Mouse (Mus musculus) stomach, postnatal 0 days (tissue): ENCODE results near the gene Tcerg1l. TPM values are rescaled to one million over a fixed set of nuclear protein-coding genes. Genes with fewer than 3 reads are reported as not detected.

ENCODE experiments used
- ATAC-seq: fragments of 200-750 bp; cut with Nextera tagmentation; 2 replicates; pipeline ENCODE4 v1.8.0; 2017; ENCODE audit not compliant: low FRiP score, low TSS enrichment
- DNase-seq: peaks from one replicate; pipeline ENCODE4 v3.0.0-alpha.2; 2016; ENCODE audit warnings: low spot score
- H3K27ac ChIP-seq: fragments of 300-500 bp; sonication (generic); replicated peaks from 2 replicates; pipeline ENCODE4 v1.5.1; 2014; ENCODE audit warnings: mild to moderate bottlenecking, control low read depth
- H3K27me3 ChIP-seq: fragments of 300-500 bp; sonication (generic); 2 replicates; pipeline ENCODE4 v1.6.1; 2014; ENCODE audit warnings: low read length; ENCODE audit not compliant: control insufficient read depth, insufficient read depth
- H3K36me3 ChIP-seq: fragments of 300-500 bp; sonication (generic); 2 replicates; pipeline ENCODE4 v1.6.1; 2014; ENCODE audit warnings: low read length, mixed read lengths; ENCODE audit not compliant: control insufficient read depth, insufficient read depth
- H3K4me1 ChIP-seq: fragments of 300-500 bp; sonication (generic); replicated peaks from 2 replicates; pipeline ENCODE4 v1.6.1; 2014; ENCODE audit warnings: antibody characterized with exemption; ENCODE audit not compliant: control insufficient read depth, insufficient read depth
- H3K4me2 ChIP-seq: fragments of 300-500 bp; sonication (generic); replicated peaks from 2 replicates; pipeline ENCODE4 v1.6.1; 2014; ENCODE audit warnings: low read depth, mild to moderate bottlenecking, control low read depth, moderate library complexity
- H3K4me3 ChIP-seq: fragments of 300-500 bp; sonication (generic); 2 replicates; pipeline ENCODE4 v1.5.1; 2014; ENCODE audit warnings: low read depth, low read length, control low read depth
- H3K9ac ChIP-seq: fragments of 300-500 bp; sonication (generic); 2 replicates; pipeline ENCODE4 v1.6.1; 2014; ENCODE audit warnings: mild to moderate bottlenecking, low read length, control low read depth, mixed read lengths
- H3K9me3 ChIP-seq: fragments of 300-500 bp; sonication (generic); 2 replicates; pipeline ENCODE4 v1.6.1; 2016; ENCODE audit warnings: low read length; ENCODE audit not compliant: control insufficient read depth
- CTCF ChIP-seq: IDR thresholded peaks from 2 replicates; pipeline ENCODE4 v1.5.1; 2016; ENCODE audit warnings: antibody characterized with exemption, low read depth, mild to moderate bottlenecking, moderate library complexity
- EP300 ChIP-seq: optimal IDR thresholded peaks from 2 replicates; pipeline ENCODE3; 2016; ENCODE audit warnings: antibody characterized with exemption
- WGBS: fragments of 180-500 bp; shearing (Covaris S2); extraction: QIAGEN DNeasy Blood & Tissue Kit; methylation state at CpG from one replicate; pipeline ENCODE4 v1.1.7; 2014; 5-methylcytosine and 5-hydroxymethylcytosine counted together
- polyA plus RNA-seq: library from polyadenylated mRNA; unstranded; fragments of >200 nt; fragmentation: Nextera tagmentation; extraction: Ambion mirVana; gene quantifications from 2 replicates; pipeline ENCODE4 v1.2.1, GENCODE M21; 2015

Tcerg1l gene
- polyA plus RNA-seq, 1 experiment from 2014 or later, result 0.19 TPM

GRCm38 (mm10) chr7:138214710-138215109 lies 182.8 kb downstream of the Tcerg1l start:
- Histone ChIP-seq H3K4me2 (no peak overlapping the region), H3K9me3 (no peaks in the 10 kb centered on the region), H3K4me1 (no peaks in the 10 kb centered on the region), H3K4me3 (no peak overlapping the region), H3K36me3 (no peaks in the 10 kb centered on the region), H3K27me3 (no peaks in the 10 kb centered on the region), H3K27ac (no peak overlapping the region), H3K9ac (no peak overlapping the region)
- DNase-seq, result no peak
- no peak for ATAC-seq
- TF ChIP-seq CTCF (no peak), EP300 (no peak)
- WGBS, result 56% methylated on average over 9 of the region's 9 CpGs

DNA sequence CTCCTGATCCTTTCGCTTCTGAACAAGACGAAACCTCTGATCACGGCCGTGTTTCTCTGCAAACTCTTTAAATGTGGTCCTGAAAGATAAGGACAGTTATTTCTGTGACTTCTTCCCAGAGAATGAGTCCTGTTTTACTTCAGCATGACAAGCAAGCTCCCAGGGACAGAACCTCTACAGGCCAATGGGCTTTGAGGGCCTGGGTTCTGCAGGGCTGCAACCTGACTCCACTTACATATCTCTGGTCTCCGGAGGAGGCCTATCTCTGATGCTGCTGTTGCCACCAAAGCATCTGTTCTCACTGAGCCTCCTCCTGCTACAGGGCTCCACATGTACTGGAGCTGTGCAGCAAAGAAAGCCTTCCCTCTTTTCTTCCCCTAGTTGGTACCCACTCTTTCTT lies 187.8 kb downstream of the Tcerg1l start:
- no peak for DNase-seq
- no peak overlapping the region for H3K4me2 ChIP-seq
- WGBS, result 49% methylated on average over 5 of the region's 5 CpGs
- H3K4me1 ChIP-seq, result no peaks in the 10 kb centered on the region
- H3K27ac ChIP-seq, result no peak overlapping the region
- no peaks in the 10 kb centered on the region for H3K36me3 ChIP-seq
- no peaks in the 10 kb centered on the region for H3K9me3 ChIP-seq
- H3K4me3 ChIP-seq, result no peak overlapping the region
- no peak for ATAC-seq
- H3K27me3 ChIP-seq, result no peaks in the 10 kb centered on the region
- no peak for TF ChIP-seq EP300
- no peak for TF ChIP-seq CTCF
- H3K9ac ChIP-seq, result no peak overlapping the region

DNA sequence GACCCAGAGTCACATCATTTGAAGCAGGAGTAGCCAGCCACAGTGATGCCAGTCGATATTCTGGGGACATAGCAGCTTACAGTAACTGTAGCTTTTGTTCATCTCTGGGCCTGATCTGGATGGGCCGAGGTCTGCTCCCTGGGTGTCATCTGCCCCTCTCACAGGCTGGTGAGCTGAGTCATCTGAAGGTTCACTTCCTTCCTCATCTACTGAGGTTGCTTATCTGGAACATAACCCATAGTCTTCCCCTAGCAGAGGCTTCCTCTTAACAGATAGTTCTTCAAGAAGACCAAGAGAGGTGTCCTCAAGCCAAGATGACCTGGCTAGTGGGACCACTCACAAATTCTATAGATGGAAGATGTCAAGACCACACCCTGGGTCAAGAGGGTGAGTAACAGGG lies 192.4 kb downstream of the Tcerg1l start:
- no peak overlapping the region for H3K27ac ChIP-seq
- H3K4me2 ChIP-seq, result no peak overlapping the region
- ATAC-seq (no peak), DNase-seq (no peak)
- no peak overlapping the region for H3K9ac ChIP-seq
- no peaks in the 10 kb centered on the region for H3K4me1 ChIP-seq
- TF ChIP-seq CTCF (no peak), EP300 (no peak)
- no peaks in the 10 kb centered on the region for H3K36me3 ChIP-seq
- WGBS, result 83% methylated on average over 2 of the region's 2 CpGs
- no peaks in the 10 kb centered on the region for H3K27me3 ChIP-seq
- H3K9me3 ChIP-seq, result no peaks in the 10 kb centered on the region
- no peak overlapping the region for H3K4me3 ChIP-seq

DNA sequence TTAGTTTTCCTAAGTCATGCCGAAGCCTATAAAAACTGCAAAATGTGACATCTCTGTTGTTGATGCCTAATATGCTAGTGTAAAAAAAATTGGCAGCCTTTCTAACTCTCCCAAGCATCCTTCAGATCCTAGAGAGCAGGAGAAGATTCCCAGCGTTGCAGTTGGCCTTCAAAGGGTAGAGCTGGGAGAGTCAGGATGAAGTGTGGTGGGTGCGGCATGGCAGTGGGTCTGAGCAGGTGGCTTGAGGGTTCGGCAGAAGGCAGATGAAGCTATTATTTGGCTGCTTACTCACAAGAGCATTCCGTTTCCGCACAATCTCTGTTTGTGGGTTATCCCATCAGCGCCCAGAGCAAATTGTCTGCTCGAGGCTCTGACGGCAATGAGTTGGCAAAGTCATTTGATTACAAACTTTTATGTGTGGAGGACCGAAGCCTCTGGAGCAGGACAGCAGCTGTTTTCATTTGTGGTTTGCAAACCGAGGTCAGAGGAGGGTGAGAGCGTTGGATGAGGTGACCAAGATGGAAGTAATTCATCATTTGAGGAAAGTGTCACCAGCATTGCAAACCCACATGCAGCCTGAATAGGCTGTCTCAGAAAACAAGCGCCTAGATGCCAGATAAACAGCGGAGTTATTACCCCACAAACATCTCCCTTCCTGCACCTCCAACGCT lies 195.2 kb downstream of the Tcerg1l start:
- no peaks in the 10 kb centered on the region for H3K9me3 ChIP-seq
- no peaks in the 10 kb centered on the region for H3K4me1 ChIP-seq
- no peak overlapping the region for H3K27ac ChIP-seq
- no peak overlapping the region for H3K4me2 ChIP-seq
- WGBS, result 55% methylated on average over 15 of the region's 15 CpGs
- ATAC-seq (no peak), DNase-seq (no peak)
- TF ChIP-seq CTCF (no peak), EP300 (no peak)
- H3K4me3 ChIP-seq, result no peak overlapping the region
- H3K27me3 ChIP-seq, result no peaks in the 10 kb centered on the region
- no peak overlapping the region for H3K9ac ChIP-seq
- H3K36me3 ChIP-seq, result no peaks in the 10 kb centered on the region

DNA sequence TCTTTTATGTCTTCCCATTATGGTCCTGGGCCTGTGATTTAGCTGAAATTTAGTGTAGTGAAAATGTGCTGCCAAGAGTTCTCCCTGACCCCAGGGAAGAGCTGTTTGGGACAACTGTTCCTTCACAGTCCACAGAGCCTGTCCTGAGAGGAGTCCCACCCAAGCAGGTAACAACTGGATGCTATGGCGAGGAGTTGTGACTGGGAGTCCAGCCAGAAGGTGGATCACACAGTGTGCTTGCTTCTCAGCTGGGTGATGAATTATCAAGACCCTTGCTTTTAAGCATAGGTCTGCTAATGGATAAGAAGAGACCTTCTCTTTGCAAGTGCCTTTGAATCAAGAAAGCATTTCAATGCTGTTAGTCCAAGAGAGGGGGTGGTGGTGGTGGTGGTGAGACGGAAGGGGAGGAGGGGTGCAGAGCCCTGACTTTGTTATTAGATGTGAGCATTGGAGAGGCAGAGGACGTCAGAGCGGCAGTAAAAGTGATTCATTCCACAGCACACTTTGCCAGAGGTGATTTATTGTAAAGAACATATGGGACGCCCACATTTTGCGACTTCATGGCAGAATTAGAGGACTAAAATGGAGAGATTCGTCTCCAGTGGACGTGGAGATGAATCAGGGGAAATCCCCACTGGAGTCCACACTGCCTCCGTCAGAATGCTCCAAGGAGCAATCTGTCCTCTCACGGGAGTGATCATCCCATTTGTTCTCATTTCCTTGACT lies 198.0 kb downstream of the Tcerg1l start:
- H3K9me3 ChIP-seq, result no peaks in the 10 kb centered on the region
- no peak for ATAC-seq
- no peak overlapping the region for H3K4me3 ChIP-seq
- WGBS, result 37% methylated on average over 10 of the region's 10 CpGs
- TF ChIP-seq CTCF, result no peak
- TF ChIP-seq EP300, result no peak
- H3K9ac ChIP-seq, result no peak overlapping the region
- DNase-seq, result no peak
- no peak overlapping the region for H3K27ac ChIP-seq
- no peaks in the 10 kb centered on the region for H3K36me3 ChIP-seq
- H3K27me3 ChIP-seq, result no peaks in the 10 kb centered on the region
- no peaks in the 10 kb centered on the region for H3K4me1 ChIP-seq
- H3K4me2 ChIP-seq, result no peak overlapping the region

DNA sequence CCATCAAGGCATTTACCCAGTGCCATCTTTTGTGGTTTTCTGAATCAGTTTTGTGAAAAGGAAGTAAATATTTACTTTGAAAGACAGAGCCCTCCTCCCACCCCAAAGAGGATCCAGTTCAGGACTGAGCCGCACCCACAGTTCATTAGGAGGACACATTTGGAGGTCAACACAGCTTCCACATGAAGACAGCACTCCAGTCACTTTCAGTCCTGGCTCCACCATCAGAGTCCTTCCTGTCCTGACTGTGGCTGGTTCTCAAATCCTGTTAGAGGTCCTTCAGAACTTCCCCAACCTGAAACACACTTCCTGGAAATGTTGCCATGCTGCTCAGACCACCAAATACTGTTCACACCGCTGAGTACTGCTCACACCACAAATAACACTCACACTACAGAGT lies 201.4 kb downstream of the Tcerg1l start:
- no peaks in the 10 kb centered on the region for H3K36me3 ChIP-seq
- 55% methylated on average over 2 of the region's 2 CpGs for WGBS
- TF ChIP-seq CTCF (no peak), EP300 (no peak)
- no peak overlapping the region for H3K4me3 ChIP-seq
- no peak overlapping the region for H3K9ac ChIP-seq
- H3K9me3 ChIP-seq, result no peaks in the 10 kb centered on the region
- H3K27me3 ChIP-seq, result no peaks in the 10 kb centered on the region
- no peak for ATAC-seq
- H3K4me2 ChIP-seq, result no peak overlapping the region
- no peaks in the 10 kb centered on the region for H3K4me1 ChIP-seq
- no peak overlapping the region for H3K27ac ChIP-seq
- no peak for DNase-seq
